Comparison of ENCODE assay signal across 8 mouse cellular contexts in the genomic region with DNA sequence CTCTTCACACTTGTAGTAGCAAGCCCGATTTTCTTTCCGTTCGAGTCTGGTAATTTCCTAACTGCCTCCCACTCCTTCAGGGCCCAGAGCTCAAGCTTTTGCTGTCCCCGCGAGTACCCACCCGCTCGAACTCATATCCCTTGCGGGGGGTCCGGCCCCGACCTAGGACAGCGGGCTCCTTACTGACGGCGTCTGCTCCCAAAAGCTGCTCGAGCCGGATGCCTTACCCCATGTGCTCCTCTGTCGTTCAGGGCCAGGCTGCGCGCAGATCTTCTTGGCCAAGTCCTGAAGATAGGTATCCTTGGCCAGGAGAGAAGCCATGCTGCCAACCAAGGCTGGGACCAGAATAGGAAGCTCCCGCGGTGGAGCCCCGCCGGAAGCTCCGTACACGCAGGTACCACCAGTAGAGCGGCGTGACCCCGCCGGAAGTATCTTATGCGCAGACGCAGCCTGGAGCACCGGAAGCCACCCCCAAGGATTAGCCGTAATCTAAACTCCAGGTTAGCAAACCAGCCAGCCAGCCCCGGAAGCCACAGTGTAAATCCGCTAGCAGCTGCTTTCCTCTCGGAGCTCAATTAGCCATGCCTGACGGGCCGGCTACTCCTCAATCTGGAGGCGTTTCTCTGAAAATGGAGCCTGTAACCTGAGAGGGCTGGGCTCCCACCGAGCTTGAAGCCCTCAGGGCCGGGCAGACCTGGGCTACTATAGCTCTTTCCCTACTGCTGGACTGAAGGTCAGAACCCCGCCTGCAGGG. TPM values are rescaled to one million over a fixed set of nuclear protein-coding genes. Genes with fewer than 3 reads are reported as not detected.
A peak's percentile ranks its signal among the peaks of the same experiment; 100 is the strongest.
DNase-seq lines count a peak whose midpoint lies in the region; ATAC-seq and TF ChIP-seq lines count a peak whose summit lies in the region.

Gene Surf6, minus strand, starts transcription at position 413 of the 754 bp plus-strand sequence.

- no peaks in the 10 kb centered on the region for H3K27me3 ChIP-seq in embryonic facial prominence, embryonic 13.5 days
- no peaks in the 10 kb centered on the region for H3K27me3 ChIP-seq in kidney, adult 2 months (replicated peaks; ENCODE audit: control insufficient read depth, insufficient read depth, low read length)
- no peaks in the 10 kb centered on the region for H3K27me3 ChIP-seq in limb, embryonic 12.5 days
- no peaks in the 10 kb centered on the region for H3K27me3 ChIP-seq in midbrain, embryonic 15.5 days (replicated peaks)
- H3K27me3 ChIP-seq in spleen, adult 2 months (ENCODE audit: control insufficient read depth, insufficient read depth, low read length) = no peaks in the 10 kb centered on the region

- TF ChIP-seq POLR2A in kidney, adult 2 months (IDR thresholded peaks at IDR 0.05; ENCODE audit: low read depth, low read length) = peak; percentile 32
- TF ChIP-seq POLR2A in spleen, adult 2 months (IDR thresholded peaks at IDR 0.05; ENCODE audit: low read depth, low read length) = peak; percentile 22; the same call in 1 of the 2 replicates

- peak; percentile 88 for ATAC-seq in embryonic facial prominence, embryonic 13.5 days (ENCODE audit: insufficient number of reproducible peaks, insufficient read depth, low FRiP score, low TSS enrichment, low read depth)
- ATAC-seq in limb, embryonic 12.5 days (ENCODE audit: insufficient number of reproducible peaks, insufficient read depth, low FRiP score, low TSS enrichment, low read depth) = peak; percentile 94
- ATAC-seq in midbrain, embryonic 15.5 days (replicated peaks) = peak; percentile 96

- H3K4me1 ChIP-seq in embryonic facial prominence, embryonic 13.5 days = peaks cover 21% of the 10 kb centered on the region
- H3K4me1 ChIP-seq in kidney, adult 2 months (ENCODE audit: control insufficient read depth, insufficient read depth, low read length) = peaks cover 17% of the 10 kb centered on the region
- peaks cover 18% of the 10 kb centered on the region for H3K4me1 ChIP-seq in limb, embryonic 12.5 days (replicated peaks)
- H3K4me1 ChIP-seq in midbrain, embryonic 15.5 days = peaks cover 31% of the 10 kb centered on the region
- H3K4me1 ChIP-seq in spleen, adult 2 months (ENCODE audit: control insufficient read depth, insufficient read depth, insufficient read length) = peaks cover 7% of the 10 kb centered on the region; the same call in 1 of the 2 replicates

- peak within 1 kb of the TSS; percentile 82 for H3K4me3 ChIP-seq in embryonic facial prominence, embryonic 13.5 days
- H3K4me3 ChIP-seq in kidney, adult 2 months (ENCODE audit: insufficient read depth, low read depth, low read length) = peak within 1 kb of the TSS; percentile 91
- peak within 1 kb of the TSS; percentile 80 for H3K4me3 ChIP-seq in limb, embryonic 12.5 days (replicated peaks)
- peak within 1 kb of the TSS; percentile 76 for H3K4me3 ChIP-seq in midbrain, embryonic 15.5 days
- H3K4me3 ChIP-seq in spleen, adult 2 months (ENCODE audit: extremely low read depth, insufficient read depth, insufficient read length) = peak within 1 kb of the TSS; percentile 75

- H3K9ac ChIP-seq in embryonic facial prominence, embryonic 13.5 days = peak within 1 kb of the TSS; percentile 85
- H3K9ac ChIP-seq in limb, embryonic 12.5 days (replicated peaks) = peak within 1 kb of the TSS; percentile 72
- peak within 1 kb of the TSS; percentile 71 for H3K9ac ChIP-seq in midbrain, embryonic 15.5 days

- H3K36me3 ChIP-seq in embryonic facial prominence, embryonic 13.5 days = peaks cover 59% of the 10 kb centered on the region
- H3K36me3 ChIP-seq in kidney, adult 2 months (ENCODE audit: control insufficient read depth, insufficient read depth, low read length) = no peaks in the 10 kb centered on the region; the same call in 1 of the 2 replicates
- H3K36me3 ChIP-seq in limb, embryonic 12.5 days = peaks cover 68% of the 10 kb centered on the region
- H3K36me3 ChIP-seq in midbrain, embryonic 15.5 days (replicated peaks) = peaks cover 35% of the 10 kb centered on the region
- H3K36me3 ChIP-seq in spleen, adult 2 months (ENCODE audit: control insufficient read depth, insufficient read depth, low read length) = peaks cover 19% of the 10 kb centered on the region

- TF ChIP-seq CTCF in kidney, adult 2 months (conservative IDR thresholded peaks at IDR 0.05; ENCODE audit: insufficient read depth, insufficient read length, low read depth, low read length) = 0 out of 2 replicates have a peak, but pooled peaks have one; percentile 0
- TF ChIP-seq CTCF in spleen, adult 2 months (IDR thresholded peaks at IDR 0.05; ENCODE audit: extremely low read depth, insufficient read depth, insufficient read length, insufficient replicate concordance) = no peak

- peak within 1 kb of the TSS; percentile 91 for H3K27ac ChIP-seq in embryonic facial prominence, embryonic 13.5 days
- peak within 1 kb of the TSS; percentile 77 for H3K27ac ChIP-seq in kidney, adult 2 months (ENCODE audit: insufficient read depth, low read depth, low read length)
- peak within 1 kb of the TSS; percentile 87 for H3K27ac ChIP-seq in limb, embryonic 12.5 days
- H3K27ac ChIP-seq in midbrain, embryonic 15.5 days = peak within 1 kb of the TSS; percentile 89
- peak within 1 kb of the TSS; percentile 74 for H3K27ac ChIP-seq in spleen, adult 2 months (ENCODE audit: insufficient read depth, low read length)

- H3K9me3 ChIP-seq in embryonic facial prominence, embryonic 13.5 days = no peaks in the 10 kb centered on the region
- H3K9me3 ChIP-seq in limb, embryonic 12.5 days = no peaks in the 10 kb centered on the region
- H3K9me3 ChIP-seq in midbrain, embryonic 15.5 days = no peaks in the 10 kb centered on the region

- peak within 1 kb of the TSS; percentile 84 for H3K4me2 ChIP-seq in embryonic facial prominence, embryonic 13.5 days
- peak within 1 kb of the TSS; percentile 80 for H3K4me2 ChIP-seq in limb, embryonic 12.5 days
- peak within 1 kb of the TSS; percentile 69 for H3K4me2 ChIP-seq in midbrain, embryonic 15.5 days

- peak; percentile 89 for DNase-seq in 3134 (ENCODE audit: extremely low read depth, insufficient read length, low spot score)
- DNase-seq in adrenal gland, postnatal 36 days = peak; percentile 97
- DNase-seq in heart, adult 18-20 months = peak; percentile 96 to 97
- peak; percentile 99 for DNase-seq in kidney, adult 2 months
- DNase-seq in spleen, adult 2 months (ENCODE audit: low read depth in 1 of 2, low spot score in 2 of 2) = peak; percentile 88 to 97

- WGBS in embryonic facial prominence, embryonic 13.5 days = under 1% methylated on average over 41 of the region's 41 CpGs
- under 1% methylated on average over 41 of the region's 41 CpGs for WGBS in kidney, adult 2 months
- WGBS in limb, embryonic 12.5 days = under 1% methylated on average over 41 of the region's 41 CpGs
- under 1% methylated on average over 41 of the region's 41 CpGs for WGBS in midbrain, embryonic 15.5 days
- under 1% methylated on average over 41 of the region's 41 CpGs for WGBS in spleen, adult 2 months

RNA-seq across cellular contexts. Expression of gene Surf6, which starts in this region (rescaled TPM):
- total RNA-seq in adrenal gland, postnatal 36 days (2021) = 10 to 100 TPM; 28.5 to 32.7 TPM
- polyA plus RNA-seq in embryonic facial prominence, embryonic 13.5 days (2015; fragmentation: Nextera tagmentation; extraction: Ambion mirVana) = 32.9 and 33.1 TPM in 2 replicates
- 10 to 100 TPM; 11.7 to 14.2 TPM for total RNA-seq in heart, adult 18-20 months (2021)
- 6.4 and 7.0 TPM in 2 replicates for polyA plus RNA-seq in kidney, adult 2 months (2012; rRNA removed)
- 33.5 and 36.2 TPM in 2 replicates for polyA plus RNA-seq in limb, embryonic 12.5 days (2016; fragmentation: Nextera tagmentation; extraction: Ambion mirVana)
- 34.9 and 35.1 TPM in 2 replicates for polyA plus RNA-seq in midbrain, embryonic 15.5 days (2015; fragmentation: Nextera tagmentation; extraction: Ambion mirVana)
- polyA plus RNA-seq in spleen, adult 2 months (2012; rRNA removed) = 11.4 and 11.7 TPM in 2 replicates

Comparison
In these comparisons a context has a peak if more than half of its experiments do, and no peak if none do; other contexts are left out.
1. Peak in every context shown above with its lines: DNase-seq, ATAC-seq, H3K4me3 ChIP-seq and H3K27ac ChIP-seq.